Mouse (Mus musculus) embryonic facial prominence, embryonic 14.5 days (tissue): ENCODE results near the gene Myo1g. TPM values are rescaled to one million over a fixed set of nuclear protein-coding genes. Genes with fewer than 3 reads are reported as not detected.

Experiments
- ATAC-seq: fragments of 200-750 bp; cut with Nextera tagmentation; 2 replicates; pipeline ENCODE4 v1.8.0; 2017; ENCODE audit warnings: low read depth, moderate number of reproducible peaks, moderate TSS enrichment
- DNase-seq: peaks from one replicate; pipeline ENCODE4 v3.0.0-alpha.2; 2015; ENCODE audit warnings: low spot score
- H3K27ac ChIP-seq: fragments of 300-500 bp; sonication (generic); replicated peaks from 2 replicates; pipeline ENCODE4 v1.5.1; 2014; ENCODE audit warnings: low read depth, mild to moderate bottlenecking, low read length, moderate library complexity
- H3K27me3 ChIP-seq: fragments of 300-500 bp; sonication (generic); replicated peaks from 2 replicates; pipeline ENCODE4 v1.6.1; 2014; ENCODE audit warnings: low read length; ENCODE audit not compliant: control insufficient read depth, insufficient read depth
- H3K36me3 ChIP-seq: fragments of 300-500 bp; sonication (generic); 2 replicates; pipeline ENCODE4 v1.6.1; 2014; ENCODE audit warnings: low read length, mixed read lengths; ENCODE audit not compliant: control insufficient read depth, insufficient read depth
- H3K4me1 ChIP-seq: fragments of 300-500 bp; sonication (generic); 2 replicates; pipeline ENCODE4 v1.6.1; 2014; ENCODE audit warnings: antibody characterized with exemption, low read length; ENCODE audit not compliant: control insufficient read depth, insufficient read depth
- H3K4me2 ChIP-seq: fragments of 300-500 bp; sonication (generic); 2 replicates; pipeline ENCODE4 v1.6.1; 2014; ENCODE audit warnings: low read depth, mild to moderate bottlenecking, low read length, moderate library complexity, mixed read lengths
- H3K4me3 ChIP-seq: fragments of 300-500 bp; sonication (generic); 2 replicates; pipeline ENCODE4 v1.5.1; 2014; ENCODE audit warnings: low read depth, mild to moderate bottlenecking, low read length
- H3K9ac ChIP-seq: fragments of 300-500 bp; sonication (generic); 2 replicates; pipeline ENCODE4 v1.6.1; 2014; ENCODE audit warnings: low read depth, mild to moderate bottlenecking, low read length, moderate library complexity, mixed read lengths
- H3K9me3 ChIP-seq: fragments of 300-500 bp; sonication (generic); 2 replicates; pipeline ENCODE4 v1.6.1; 2016; ENCODE audit warnings: low read length; ENCODE audit not compliant: control insufficient read depth
- WGBS: fragments of 180-500 bp; shearing (Covaris S2); extraction: QIAGEN DNeasy Blood & Tissue Kit; methylation state at CpG from one replicate; pipeline ENCODE4 v1.1.7; 2014; 5-methylcytosine and 5-hydroxymethylcytosine counted together
- polyA plus RNA-seq: library from polyadenylated mRNA; unstranded; fragments of >200 nt; fragmentation: Nextera tagmentation; extraction: Ambion mirVana; gene quantifications from 2 replicates; pipeline ENCODE4 v1.2.1, GENCODE M21; 2014

The Myo1g gene
- polyA plus RNA-seq: 2.1 and 2.4 TPM in 2 replicates

DNA sequence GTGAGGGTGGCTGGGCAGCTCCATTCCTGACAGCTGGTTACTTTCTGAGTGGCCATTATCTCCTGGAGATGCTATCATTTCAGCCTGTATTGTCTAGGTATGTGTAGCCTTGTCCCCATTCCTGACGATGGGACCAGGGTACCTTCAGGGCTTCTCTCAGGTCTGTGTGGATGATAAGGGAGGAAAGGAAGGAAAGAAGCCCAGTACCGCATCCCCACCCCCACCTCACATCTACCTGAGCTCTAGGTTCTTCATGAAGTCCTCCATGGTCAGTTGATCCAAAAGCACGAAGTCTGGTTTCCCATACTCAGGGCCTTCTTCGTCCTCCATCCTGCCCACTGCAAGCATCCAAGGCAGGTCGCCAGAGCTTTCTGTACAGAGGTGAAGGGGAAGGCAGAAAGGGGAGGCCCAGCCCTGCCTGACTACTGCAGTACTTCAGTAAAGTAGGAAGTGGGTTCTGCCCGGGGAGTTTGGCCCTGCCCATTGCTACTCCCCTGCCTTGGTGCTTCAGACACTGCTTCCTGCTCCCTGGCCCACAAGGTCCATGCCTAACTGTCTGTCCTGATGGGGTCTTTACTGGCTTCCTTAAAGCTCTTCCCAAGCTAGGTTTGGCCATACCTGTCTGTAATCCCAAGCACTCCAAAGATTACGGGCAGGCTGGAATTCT, at the start of gene Myo1g:
Gene Myo1g, minus strand, starts transcription at position 459 of the 667 bp plus-strand sequence.
- H3K9me3 ChIP-seq: no peaks in the 10 kb centered on the region
- DNase-seq: no peak
- H3K4me2 ChIP-seq: no peak within 1 kb of the TSS
- WGBS: 65% methylated on average over 7 of the region's 7 CpGs
- peaks cover 22% of the 10 kb centered on the region for H3K36me3 ChIP-seq
- H3K27me3 ChIP-seq: no peaks in the 10 kb centered on the region
- H3K9ac ChIP-seq: no peak within 1 kb of the TSS
- H3K4me1 ChIP-seq: no peaks in the 10 kb centered on the region
- H3K4me3 ChIP-seq: no peak within 1 kb of the TSS
- H3K27ac ChIP-seq: no peak within 1 kb of the TSS
- ATAC-seq: no peak

- no peaks in the 10 kb centered on the region for H3K27me3 ChIP-seq
- no peak overlapping the region for H3K4me3 ChIP-seq
- H3K36me3 ChIP-seq: peaks cover 29% of the 10 kb centered on the region; the same call in 1 of the 2 replicates
- H3K9me3 ChIP-seq: no peaks in the 10 kb centered on the region
- DNase-seq (no peak), ATAC-seq (no peak)
- 0 out of 2 replicates have a peak, but pooled peaks cover 4% of the 10 kb centered on the region for H3K4me1 ChIP-seq
- 54% methylated on average over 3 of the region's 3 CpGs for WGBS
- no peak overlapping the region for H3K27ac ChIP-seq
- H3K4me2 ChIP-seq: no peak overlapping the region
- no peak overlapping the region for H3K9ac ChIP-seq
Measured at GRCm38 (mm10) chr11:6569410-6569777, 48.6 kb upstream of the Myo1g start.

GRCm38 (mm10) chr11:6568584-6569409, 48.0 kb upstream of the Myo1g start:
- H3K9ac ChIP-seq: no peak overlapping the region
- H3K27me3 ChIP-seq: no peaks in the 10 kb centered on the region
- H3K9me3 ChIP-seq: no peaks in the 10 kb centered on the region
- WGBS: 58% methylated on average over 11 of the region's 11 CpGs
- ATAC-seq: no peak; the same call in 1 of the 2 replicates
- no peak overlapping the region for H3K4me2 ChIP-seq
- H3K36me3 ChIP-seq: peaks cover 27% of the 10 kb centered on the region; the same call in 1 of the 2 replicates
- no peak overlapping the region for H3K4me3 ChIP-seq
- H3K4me1 ChIP-seq: 0 out of 2 replicates have a peak, but pooled peaks cover 4% of the 10 kb centered on the region
- DNase-seq: peak; percentile 21
- H3K27ac ChIP-seq: no peak overlapping the region

DNA sequence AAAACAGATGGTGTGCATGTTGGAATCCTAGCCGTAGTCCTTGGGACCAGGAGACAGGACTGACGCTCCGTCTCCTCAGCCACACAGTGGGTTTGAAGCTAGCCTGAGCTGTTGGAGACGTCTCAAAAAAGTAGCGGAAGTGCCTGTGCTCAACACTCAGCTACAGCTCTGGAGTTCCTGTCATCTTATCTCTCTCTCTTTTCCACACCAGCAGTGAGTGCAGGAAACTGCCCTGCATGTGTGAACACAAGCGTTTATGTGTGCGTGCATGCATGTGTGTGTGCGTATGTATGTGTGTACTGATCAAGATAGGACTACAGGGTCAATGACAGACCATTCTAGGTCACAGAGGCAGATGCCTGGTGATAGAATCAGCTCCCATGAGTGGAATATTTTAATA, 47.2 kb upstream of the Myo1g start:
- H3K27ac ChIP-seq: no peak overlapping the region
- peaks cover 23% of the 10 kb centered on the region for H3K36me3 ChIP-seq
- 0 out of 2 replicates have a peak, but pooled peaks cover 4% of the 10 kb centered on the region for H3K4me1 ChIP-seq
- 86% methylated on average over 8 of the region's 8 CpGs for WGBS
- no peaks in the 10 kb centered on the region for H3K27me3 ChIP-seq
- no peak for ATAC-seq
- H3K9me3 ChIP-seq: no peaks in the 10 kb centered on the region
- DNase-seq: no peak
- H3K4me2 ChIP-seq: no peak overlapping the region
- H3K9ac ChIP-seq: no peak overlapping the region
- H3K4me3 ChIP-seq: no peak overlapping the region

DNA sequence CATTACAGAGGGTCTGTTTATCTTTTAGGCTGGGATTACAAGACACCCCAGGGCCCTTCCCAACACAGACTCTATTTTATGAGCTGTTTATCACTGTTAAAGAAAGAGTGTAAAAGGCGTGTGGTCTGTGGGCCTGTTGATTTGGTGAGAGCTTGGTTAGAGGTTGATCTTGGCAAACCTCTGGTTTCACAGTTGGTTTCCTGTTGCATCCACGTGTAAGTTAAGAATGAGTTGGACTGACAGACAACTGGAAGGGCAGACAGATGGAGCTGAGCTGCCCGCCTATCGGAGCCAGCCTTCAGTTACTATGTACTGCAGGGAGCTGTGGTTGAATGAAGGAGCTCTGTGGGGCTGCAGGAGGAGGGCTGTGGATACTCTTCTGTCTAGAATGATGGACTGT, 45.7 kb upstream of the Myo1g start:
- H3K4me2 ChIP-seq: no peak overlapping the region
- H3K36me3 ChIP-seq: peaks cover 9% of the 10 kb centered on the region
- H3K9me3 ChIP-seq: no peaks in the 10 kb centered on the region
- no peaks in the 10 kb centered on the region for H3K27me3 ChIP-seq
- H3K4me3 ChIP-seq: no peak overlapping the region
- 81% methylated on average over 4 of the region's 4 CpGs for WGBS
- H3K9ac ChIP-seq: no peak overlapping the region
- no peak overlapping the region for H3K27ac ChIP-seq
- DNase-seq: no peak
- ATAC-seq: no peak
- H3K4me1 ChIP-seq: 0 out of 2 replicates have a peak, but pooled peaks cover 5% of the 10 kb centered on the region

- H3K9ac ChIP-seq: no peak overlapping the region
- DNase-seq (no peak), ATAC-seq (no peak)
- peaks cover 7% of the 10 kb centered on the region for H3K36me3 ChIP-seq
- no peak overlapping the region for H3K4me3 ChIP-seq
- H3K4me2 ChIP-seq: no peak overlapping the region
- no peaks in the 10 kb centered on the region for H3K27me3 ChIP-seq
- 92% methylated on average over 4 of the region's 4 CpGs for WGBS
- no peaks in the 10 kb centered on the region for H3K9me3 ChIP-seq
- H3K4me1 ChIP-seq: peaks cover 8% of the 10 kb centered on the region; the same call in 1 of the 2 replicates
- no peak overlapping the region for H3K27ac ChIP-seq
Measured at GRCm38 (mm10) chr11:6563201-6563600, 42.4 kb upstream of the Myo1g start.

GRCm38 (mm10) chr11:6562359-6562758, 41.6 kb upstream of the Myo1g start:
- H3K4me3 ChIP-seq: no peak overlapping the region
- peaks cover 8% of the 10 kb centered on the region; the same call in 1 of the 2 replicates for H3K4me1 ChIP-seq
- no peaks in the 10 kb centered on the region for H3K27me3 ChIP-seq
- no peak overlapping the region for H3K9ac ChIP-seq
- DNase-seq (no peak), ATAC-seq (0 out of 2 replicates have a peak, but pooled peaks have one; percentile 44)
- WGBS: 84% methylated on average over 6 of the region's 6 CpGs
- no peak overlapping the region for H3K27ac ChIP-seq
- H3K4me2 ChIP-seq: no peak overlapping the region
- no peaks in the 10 kb centered on the region for H3K9me3 ChIP-seq
- H3K36me3 ChIP-seq: peaks cover 7% of the 10 kb centered on the region

GRCm38 (mm10) chr11:6561474-6561873, 40.7 kb upstream of the Myo1g start:
- H3K36me3 ChIP-seq: peaks cover 11% of the 10 kb centered on the region
- DNase-seq (no peak), ATAC-seq (no peak)
- no peak overlapping the region for H3K9ac ChIP-seq
- no peaks in the 10 kb centered on the region for H3K27me3 ChIP-seq
- no peak overlapping the region for H3K4me2 ChIP-seq
- H3K27ac ChIP-seq: 0 out of 2 replicates have a peak overlapping the region, but pooled peaks have one; percentile 6
- no peak overlapping the region for H3K4me3 ChIP-seq
- H3K9me3 ChIP-seq: no peaks in the 10 kb centered on the region
- peaks cover 8% of the 10 kb centered on the region; the same call in 1 of the 2 replicates for H3K4me1 ChIP-seq
- 91% methylated on average over 4 of the region's 4 CpGs for WGBS
